Mouse (Mus musculus) adrenal gland, adult 8-10 months (tissue): ENCODE data around the gene Ddx55. TPM values are rescaled to one million over a fixed set of nuclear protein-coding genes. Genes with fewer than 3 reads are reported as not detected.
A peak's percentile ranks its signal among the peaks of the same experiment; 100 is the strongest.

Experiments
- DNase-seq: peaks from one replicate; pipeline ENCODE4 v3.0.0; 2022
- total RNA-seq, 4 experiments: library from RNA; stranded (reverse); gene quantifications; 2 replicates each; pipeline ENCODE4 v1.2.4; 2022

The Ddx55 gene
- total RNA-seq = 10 to 100 TPM; 13.4 to 28.4 (median 22.0) TPM

GRCm38 (mm10) chr5:124552558-124553307, at the start of gene Ddx55:
Ddx55 (plus strand) TSS chr5:124552864.
- DNase-seq = peak; percentile 87

GRCm38 (mm10) chr5:124503742-124504141, 48.9 kb upstream of the Ddx55 start:
- no peak for DNase-seq

GRCm38 (mm10) chr5:124505235-124505634, 47.4 kb upstream of the Ddx55 start:
- DNase-seq = no peak

GRCm38 (mm10) chr5:124506731-124507359, 45.8 kb upstream of the Ddx55 start:
- DNase-seq = no peak

GRCm38 (mm10) chr5:124509200-124509599, 43.5 kb upstream of the Ddx55 start:
- DNase-seq = no peak

- DNase-seq = no peak
Observed at GRCm38 (mm10) chr5:124509742-124510237, 42.9 kb upstream of the Ddx55 start.

- no peak for DNase-seq
Observed at GRCm38 (mm10) chr5:124510536-124511050, 42.1 kb upstream of the Ddx55 start.

- no peak for DNase-seq
Observed at GRCm38 (mm10) chr5:124515789-124516188, 36.9 kb upstream of the Ddx55 start.

- DNase-seq = no peak
Observed at GRCm38 (mm10) chr5:124518648-124519047, 34.0 kb upstream of the Ddx55 start.

- no peak for DNase-seq
Observed at GRCm38 (mm10) chr5:124521588-124521987, 31.1 kb upstream of the Ddx55 start.

GRCm38 (mm10) chr5:124523032-124523431, 29.6 kb upstream of the Ddx55 start:
- DNase-seq = no peak

- DNase-seq = no peak
Observed at GRCm38 (mm10) chr5:124524943-124525342, 27.7 kb upstream of the Ddx55 start.

- DNase-seq = no peak
Observed at GRCm38 (mm10) chr5:124528351-124528750, 24.3 kb upstream of the Ddx55 start.

- DNase-seq = no peak
Observed at GRCm38 (mm10) chr5:124528791-124529190, 23.9 kb upstream of the Ddx55 start.

GRCm38 (mm10) chr5:124529191-124529651, 23.4 kb upstream of the Ddx55 start:
- no peak for DNase-seq

- DNase-seq = no peak
Observed at GRCm38 (mm10) chr5:124529697-124530096, 23.0 kb upstream of the Ddx55 start.

GRCm38 (mm10) chr5:124530655-124531582, 21.7 kb upstream of the Ddx55 start, which contains the start of gene Rilpl1:
Rilpl1 (minus strand) TSS chr5:124531391.
- DNase-seq = peak; percentile 71

- DNase-seq = no peak
Observed at GRCm38 (mm10) chr5:124531583-124531930, 21.1 kb upstream of the Ddx55 start.

- DNase-seq = no peak
Observed at GRCm38 (mm10) chr5:124532451-124532850, 20.2 kb upstream of the Ddx55 start.

- no peak for DNase-seq
Observed at GRCm38 (mm10) chr5:124535016-124535415, 17.6 kb upstream of the Ddx55 start.

- DNase-seq = no peak
Observed at GRCm38 (mm10) chr5:124536776-124537175, 15.9 kb upstream of the Ddx55 start.
